Mouse (Mus musculus) c-Kit-positive CD71-positive TER-119-negative erythroid progenitor cells, embryonic 14.5 days (primary cell): ENCODE results near the gene Olfr392.

Experiments
- DNase-seq: peaks from one replicate; pipeline ENCODE4 v3.0.0-alpha.2; 2013; ENCODE audit warnings: low read depth

Gene Olfr392

GRCm38 (mm10) chr11:73816949-73817348 is at the start of gene Olfr392:
Gene Olfr392, minus strand, starts transcription at chr11:73817049.
- DNase-seq = no peak

GRCm38 (mm10) chr11:73851354-73851753 is 34.5 kb upstream of the Olfr392 start, which contains the start of gene Olfr393:
Gene Olfr393, minus strand, starts transcription at chr11:73851454.
- DNase-seq = no peak

DNA sequence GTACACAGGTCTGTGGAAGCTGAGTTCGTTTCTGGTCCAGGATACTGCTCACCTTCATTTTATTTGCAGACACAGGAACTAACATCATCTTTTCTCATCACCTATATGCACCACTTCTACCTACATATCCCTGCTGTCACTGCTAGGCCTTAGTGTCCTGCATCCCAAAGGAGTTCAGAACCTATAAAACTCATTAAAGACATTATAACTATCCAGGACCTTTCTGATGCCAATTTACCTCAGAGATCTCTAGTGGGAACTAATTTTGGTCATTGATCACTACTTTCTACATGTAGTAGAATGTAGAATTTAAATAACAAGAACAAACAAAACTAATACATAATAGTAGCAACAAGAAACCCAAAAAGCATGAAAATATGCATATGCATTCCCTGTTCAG is 13.9 kb downstream of the Olfr392 start, which contains the start of gene Olfr391-ps:
Gene Olfr391-ps, minus strand, starts transcription at position 101 of the 400 bp plus-strand sequence.
- no peak for DNase-seq

- no peak for DNase-seq
These were observed 34.2 kb downstream of the Olfr392 start, which contains the start of gene Olfr390 for GRCm38 (mm10) chr11:73782664-73783063. Gene Olfr390, plus strand, starts transcription at chr11:73782964.

- no peak for DNase-seq
These were observed 36.2 kb downstream of the Olfr392 start, which contains the start of gene Olfr389 for GRCm38 (mm10) chr11:73780613-73781012. Gene Olfr389, minus strand, starts transcription at chr11:73780713.
